Mouse (Mus musculus): ENCODE results near the gene Chchd1. TPM values are rescaled to one million over a fixed set of nuclear protein-coding genes. Genes with fewer than 3 reads are reported as not detected.

The Chchd1 gene
- 172 and 195 TPM in 2 replicates for polyA plus RNA-seq (2014; fragmentation: Nextera tagmentation; extraction: Ambion mirVana)

DNA sequence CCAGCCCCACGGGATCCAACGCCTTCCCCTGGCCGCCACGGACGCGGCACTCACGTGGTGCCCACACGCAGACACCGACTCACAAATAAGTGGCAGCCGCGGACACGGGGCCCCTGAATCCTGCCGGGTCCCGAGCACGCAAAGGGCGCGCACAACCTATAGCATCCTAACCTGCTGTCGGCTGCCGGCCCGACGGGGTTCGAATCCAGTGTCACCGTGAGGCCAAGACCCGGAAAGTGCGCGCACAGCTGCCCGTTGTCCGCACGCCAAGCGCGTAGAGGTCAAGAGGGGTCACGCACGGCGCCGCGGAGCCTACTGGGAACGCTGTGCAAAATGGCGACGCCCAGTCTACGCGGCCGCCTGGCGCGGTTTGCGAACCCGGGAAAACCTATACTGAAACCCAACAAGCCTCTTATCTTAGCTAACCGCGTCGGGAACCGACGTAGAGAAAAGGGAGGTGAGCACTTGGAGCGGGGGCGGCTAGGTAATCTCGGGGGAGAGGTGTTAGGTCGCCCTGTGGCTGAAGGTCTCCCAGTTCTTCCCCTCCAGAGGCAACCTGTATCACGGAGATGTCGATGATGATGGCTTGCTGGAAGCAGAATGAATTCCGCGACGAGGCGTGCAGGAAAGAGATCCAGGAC, at the start of gene Chchd1:
Chchd1 (plus strand) TSS at position 266 of the 641 bp plus-strand sequence.
- WGBS = under 1% methylated on average over 61 of the region's 61 CpGs

DNA sequence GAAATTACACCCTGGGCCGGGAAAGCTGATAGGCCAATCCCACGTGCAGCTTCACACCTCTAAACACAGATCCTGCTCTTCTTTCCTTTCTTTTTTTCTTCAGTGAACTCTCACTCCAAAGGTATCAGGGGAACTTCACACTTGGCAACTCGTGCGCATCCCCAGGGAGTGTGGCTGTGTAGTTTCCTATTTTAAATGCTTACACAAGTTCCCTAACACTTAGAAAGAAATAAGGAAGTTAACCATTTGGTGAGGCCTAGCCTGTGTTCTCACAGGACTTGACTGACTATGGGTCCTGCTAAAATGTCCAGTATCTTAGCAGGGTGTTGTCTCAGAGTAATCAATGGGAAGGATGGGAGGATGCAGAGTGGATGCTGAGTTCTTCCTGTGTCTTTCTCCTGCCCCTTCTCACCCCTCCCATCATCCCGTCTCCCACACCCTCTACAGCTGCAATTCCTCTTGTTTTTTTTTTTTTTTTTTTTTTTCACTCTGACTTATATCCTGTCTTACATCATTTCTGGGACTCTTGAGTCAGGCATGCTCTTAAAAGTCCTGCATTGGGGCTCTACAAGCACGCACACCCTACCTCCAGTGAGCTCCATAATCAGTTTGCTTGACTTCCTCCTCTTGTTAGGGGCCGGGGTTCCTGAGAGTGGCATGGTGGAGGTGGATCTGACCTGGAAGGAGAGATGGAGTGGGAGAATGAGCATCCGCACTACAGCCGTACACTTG, 48.0 kb upstream of the Chchd1 start:
- H3K36me3 ChIP-seq (ENCODE audit: control insufficient read depth, insufficient read depth, low read length) = no peaks in the 10 kb centered on the region
- H3K4me2 ChIP-seq (ENCODE audit: low read depth, low read length) = no peak overlapping the region
- H3K27me3 ChIP-seq (ENCODE audit: control insufficient read depth, insufficient read depth, low read length) = no peaks in the 10 kb centered on the region
- no peak overlapping the region for H3K27ac ChIP-seq (ENCODE audit: low read depth, low read length)
- no peak for ATAC-seq (ENCODE audit: low read depth)
- H3K4me3 ChIP-seq (ENCODE audit: low read depth, low read length) = no peak overlapping the region
- 84% methylated on average over 9 of the region's 9 CpGs for WGBS
- H3K4me1 ChIP-seq (ENCODE audit: control insufficient read depth, insufficient read depth, low read length) = no peaks in the 10 kb centered on the region
- H3K9ac ChIP-seq (replicated peaks; ENCODE audit: low read depth, low read length) = no peak overlapping the region
- H3K9me3 ChIP-seq (ENCODE audit: control insufficient read depth, low read length) = no peaks in the 10 kb centered on the region

More for the DNA sequence above, at the start of gene Chchd1:
- H3K9ac ChIP-seq (replicated peaks; ENCODE audit: low read depth, low read length) = peak within 1 kb of the TSS; percentile 82
- peak within 1 kb of the TSS; percentile 65 for H3K4me2 ChIP-seq (ENCODE audit: low read depth, low read length)
- peak; percentile 69 for ATAC-seq (ENCODE audit: low read depth)
- H3K36me3 ChIP-seq (ENCODE audit: control insufficient read depth, insufficient read depth, low read length) = no peaks in the 10 kb centered on the region
- H3K27me3 ChIP-seq (ENCODE audit: control insufficient read depth, insufficient read depth, low read length) = peaks cover 3% of the 10 kb centered on the region; the same call in 1 of the 2 replicates
- peak within 1 kb of the TSS; percentile 79 for H3K4me3 ChIP-seq (ENCODE audit: low read depth, low read length)
- peaks cover 33% of the 10 kb centered on the region for H3K4me1 ChIP-seq (ENCODE audit: control insufficient read depth, insufficient read depth, low read length)
- no peaks in the 10 kb centered on the region for H3K9me3 ChIP-seq (ENCODE audit: control insufficient read depth, low read length)
- peak within 1 kb of the TSS; percentile 82 for H3K27ac ChIP-seq (ENCODE audit: low read depth, low read length)

DNA sequence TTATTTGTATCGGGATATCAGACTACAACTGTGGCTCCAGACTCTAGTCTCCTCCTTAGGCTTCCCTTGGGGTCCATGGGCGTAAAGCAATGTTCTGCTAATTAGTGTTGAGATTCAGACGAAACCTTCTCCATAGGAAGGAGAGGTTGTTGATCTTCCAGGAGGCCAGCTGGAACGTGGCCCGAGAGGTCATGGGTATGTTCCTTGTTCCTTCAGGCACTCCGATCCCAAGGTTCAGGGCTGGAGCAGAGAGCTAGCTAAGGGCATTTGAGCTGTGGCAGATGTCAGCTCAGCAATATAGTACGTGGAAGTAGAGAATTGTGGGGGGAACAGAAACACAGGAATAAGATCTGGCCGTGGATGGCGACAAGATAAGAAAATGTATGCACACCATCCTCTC, 47.1 kb upstream of the Chchd1 start:
- Histone ChIP-seq H3K4me1 (ENCODE audit: control insufficient read depth, insufficient read depth, low read length) (no peaks in the 10 kb centered on the region), H3K9ac (replicated peaks; ENCODE audit: low read depth, low read length) (no peak overlapping the region), H3K27ac (ENCODE audit: low read depth, low read length) (no peak overlapping the region), H3K27me3 (ENCODE audit: control insufficient read depth, insufficient read depth, low read length) (no peaks in the 10 kb centered on the region), H3K4me3 (ENCODE audit: low read depth, low read length) (no peak overlapping the region), H3K36me3 (ENCODE audit: control insufficient read depth, insufficient read depth, low read length) (no peaks in the 10 kb centered on the region), H3K9me3 (ENCODE audit: control insufficient read depth, low read length) (no peaks in the 10 kb centered on the region), H3K4me2 (ENCODE audit: low read depth, low read length) (no peak overlapping the region)
- WGBS = 82% methylated on average over 9 of the region's 9 CpGs
- ATAC-seq (ENCODE audit: low read depth) = no peak

DNA sequence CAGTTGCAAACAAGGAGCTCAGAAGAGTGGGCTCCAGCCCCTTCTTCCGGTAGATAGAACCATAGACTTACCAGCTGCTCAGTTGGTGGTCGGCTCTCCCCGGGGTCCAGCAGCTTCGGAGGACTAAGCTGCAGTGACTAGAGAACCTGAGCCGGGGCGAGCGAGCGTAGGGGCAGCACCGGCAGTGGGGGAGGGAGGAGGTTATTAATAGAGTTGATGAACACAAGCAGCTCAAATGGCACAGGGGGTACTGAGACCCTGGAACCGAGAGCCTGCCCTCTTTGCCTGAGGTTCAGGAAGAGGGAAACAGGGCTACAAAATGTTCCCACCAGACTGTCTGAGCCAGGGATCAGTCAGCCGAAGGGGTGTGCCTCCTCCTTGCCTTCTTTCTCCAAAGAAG, 46.4 kb upstream of the Chchd1 start, which contains the start of gene Myoz1:
Myoz1 (minus strand) TSS at position 180 of the 400 bp plus-strand sequence.
- Histone ChIP-seq H3K4me3 (ENCODE audit: low read depth, low read length) (no peak within 1 kb of the TSS), H3K9me3 (ENCODE audit: control insufficient read depth, low read length) (no peaks in the 10 kb centered on the region), H3K4me2 (ENCODE audit: low read depth, low read length) (no peak within 1 kb of the TSS), H3K4me1 (ENCODE audit: control insufficient read depth, insufficient read depth, low read length) (no peaks in the 10 kb centered on the region), H3K36me3 (ENCODE audit: control insufficient read depth, insufficient read depth, low read length) (no peaks in the 10 kb centered on the region), H3K27me3 (ENCODE audit: control insufficient read depth, insufficient read depth, low read length) (no peaks in the 10 kb centered on the region), H3K27ac (ENCODE audit: low read depth, low read length) (no peak within 1 kb of the TSS), H3K9ac (replicated peaks; ENCODE audit: low read depth, low read length) (no peak within 1 kb of the TSS)
- ATAC-seq (ENCODE audit: low read depth) = no peak
- WGBS = 52% methylated on average over 11 of the region's 11 CpGs

DNA sequence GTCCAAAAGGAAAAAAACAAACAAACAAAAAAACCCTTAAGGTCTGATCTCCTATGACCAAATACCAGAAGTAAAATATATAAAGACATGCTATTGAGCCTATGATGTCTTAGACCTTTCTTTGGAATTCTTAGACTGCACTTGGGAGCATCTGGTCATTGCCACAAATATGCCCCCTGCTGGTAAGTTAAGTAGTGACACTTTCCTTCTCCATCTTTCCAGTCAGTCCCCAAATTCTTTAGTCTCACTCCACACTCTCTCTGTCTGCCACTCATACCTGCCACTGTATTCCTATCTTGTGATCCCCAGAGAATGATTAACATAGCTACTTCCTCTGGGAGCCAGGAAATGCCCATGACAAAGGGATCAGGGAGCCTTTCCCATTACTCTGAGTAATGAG, 44.5 kb upstream of the Chchd1 start:
- Histone ChIP-seq H3K27ac (ENCODE audit: low read depth, low read length) (no peak overlapping the region), H3K4me2 (ENCODE audit: low read depth, low read length) (no peak overlapping the region), H3K9ac (replicated peaks; ENCODE audit: low read depth, low read length) (no peak overlapping the region), H3K36me3 (ENCODE audit: control insufficient read depth, insufficient read depth, low read length) (no peaks in the 10 kb centered on the region), H3K4me3 (ENCODE audit: low read depth, low read length) (no peak overlapping the region), H3K27me3 (ENCODE audit: control insufficient read depth, insufficient read depth, low read length) (no peaks in the 10 kb centered on the region), H3K9me3 (ENCODE audit: control insufficient read depth, low read length) (no peaks in the 10 kb centered on the region), H3K4me1 (ENCODE audit: control insufficient read depth, insufficient read depth, low read length) (peaks cover 8% of the 10 kb centered on the region; the same call in 1 of the 2 replicates)
- no peak for ATAC-seq (ENCODE audit: low read depth)

DNA sequence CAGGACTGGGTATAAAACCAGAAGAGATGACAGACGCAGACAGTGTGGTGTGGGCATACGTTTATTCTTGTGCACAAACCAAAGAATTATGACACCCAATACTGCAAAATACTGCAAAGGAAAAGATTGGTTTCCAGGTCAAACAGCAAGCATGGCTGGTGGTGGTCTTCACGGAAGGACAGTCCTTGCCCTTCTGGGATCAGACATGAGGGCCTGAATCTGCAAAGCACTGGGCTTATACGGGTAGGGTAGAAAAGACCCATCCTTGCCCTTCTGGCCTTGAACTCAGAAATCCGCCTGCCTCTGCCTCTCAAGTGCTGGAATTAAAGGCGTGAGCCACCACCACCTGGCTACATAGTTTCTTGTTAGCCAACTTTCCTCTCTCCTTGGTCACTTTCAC, 43.9 kb upstream of the Chchd1 start:
- Histone ChIP-seq H3K9ac (replicated peaks; ENCODE audit: low read depth, low read length) (no peak overlapping the region), H3K4me2 (ENCODE audit: low read depth, low read length) (no peak overlapping the region), H3K27ac (ENCODE audit: low read depth, low read length) (no peak overlapping the region), H3K4me1 (ENCODE audit: control insufficient read depth, insufficient read depth, low read length) (peaks cover 8% of the 10 kb centered on the region; the same call in 1 of the 2 replicates), H3K36me3 (ENCODE audit: control insufficient read depth, insufficient read depth, low read length) (no peaks in the 10 kb centered on the region), H3K27me3 (ENCODE audit: control insufficient read depth, insufficient read depth, low read length) (no peaks in the 10 kb centered on the region), H3K4me3 (ENCODE audit: low read depth, low read length) (no peak overlapping the region), H3K9me3 (ENCODE audit: control insufficient read depth, low read length) (no peaks in the 10 kb centered on the region)
- WGBS = 92% methylated on average over 6 of the region's 6 CpGs
- no peak for ATAC-seq (ENCODE audit: low read depth)

DNA sequence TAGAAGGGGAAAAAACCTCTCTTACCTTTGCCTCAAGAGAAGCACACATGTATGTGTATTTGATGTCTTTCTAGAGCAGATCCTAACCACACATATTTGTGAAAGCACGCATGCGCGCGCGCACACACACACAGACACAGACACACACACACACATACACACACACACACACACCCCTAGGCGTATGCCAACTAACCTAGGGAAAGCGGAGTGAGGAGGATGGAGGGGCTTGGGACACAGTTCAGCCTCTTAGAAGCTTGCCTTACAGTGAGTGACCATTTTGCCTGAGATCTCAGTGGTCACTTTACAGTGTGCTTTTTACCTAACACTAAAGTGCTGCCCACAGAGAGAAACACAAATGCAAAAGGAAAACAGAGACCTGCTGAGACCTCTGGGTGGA, 43.1 kb upstream of the Chchd1 start:
- Histone ChIP-seq H3K4me1 (ENCODE audit: control insufficient read depth, insufficient read depth, low read length) (peaks cover 8% of the 10 kb centered on the region; the same call in 1 of the 2 replicates), H3K36me3 (ENCODE audit: control insufficient read depth, insufficient read depth, low read length) (no peaks in the 10 kb centered on the region), H3K27ac (ENCODE audit: low read depth, low read length) (no peak overlapping the region), H3K27me3 (ENCODE audit: control insufficient read depth, insufficient read depth, low read length) (no peaks in the 10 kb centered on the region), H3K4me3 (ENCODE audit: low read depth, low read length) (no peak overlapping the region), H3K9me3 (ENCODE audit: control insufficient read depth, low read length) (no peaks in the 10 kb centered on the region), H3K9ac (replicated peaks; ENCODE audit: low read depth, low read length) (no peak overlapping the region), H3K4me2 (ENCODE audit: low read depth, low read length) (no peak overlapping the region)
- no peak for ATAC-seq (ENCODE audit: low read depth)
- WGBS = 95% methylated on average over 7 of the region's 7 CpGs

DNA sequence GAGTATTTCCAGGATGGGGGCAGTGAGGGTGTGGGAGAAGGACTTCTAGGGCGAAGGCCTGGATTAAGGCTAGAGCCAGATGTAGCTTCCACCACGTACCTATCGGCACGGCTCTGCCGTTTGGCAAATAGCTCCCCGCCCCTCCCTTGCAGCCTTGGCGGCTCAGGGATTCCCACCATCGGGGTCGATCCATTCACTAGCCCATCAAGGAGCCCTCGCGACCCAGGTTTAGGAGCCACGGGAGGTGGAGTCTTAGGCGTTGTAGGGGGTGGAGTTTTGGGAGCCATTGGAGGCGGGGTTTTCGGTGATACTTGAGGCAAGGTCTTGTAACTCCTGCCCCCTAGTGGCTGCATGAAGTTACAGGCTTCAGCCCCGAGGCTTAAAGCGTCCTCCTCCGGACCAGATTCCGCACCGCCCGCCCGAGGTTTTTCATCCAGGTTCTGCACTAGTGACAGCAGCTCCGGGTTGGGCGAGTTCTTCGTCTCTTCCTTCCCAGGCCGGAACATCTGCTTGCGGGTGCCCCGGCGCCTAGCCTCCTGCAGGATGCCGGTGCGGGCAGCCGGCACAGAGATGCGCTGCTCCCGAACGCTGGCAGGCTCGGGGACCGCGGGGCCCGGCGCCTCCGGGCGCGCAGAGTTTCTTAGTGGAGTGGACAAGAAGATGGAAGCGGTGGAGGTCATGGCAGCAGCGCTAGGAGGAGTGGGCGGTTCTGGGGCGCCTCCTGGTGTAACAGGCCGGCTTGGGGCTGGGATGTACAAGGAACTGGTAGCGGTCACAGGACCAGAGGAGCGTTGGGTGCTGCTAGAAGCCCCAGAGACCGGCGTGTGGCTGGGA, 41.8 kb upstream of the Chchd1 start:
- H3K27me3 ChIP-seq (ENCODE audit: control insufficient read depth, insufficient read depth, low read length) = 0 out of 2 replicates have a peak, but pooled peaks cover 2% of the 10 kb centered on the region
- WGBS = 1% methylated on average over 52 of the region's 52 CpGs
- H3K36me3 ChIP-seq (ENCODE audit: control insufficient read depth, insufficient read depth, low read length) = no peaks in the 10 kb centered on the region
- peak overlapping the region; percentile 56 for H3K4me3 ChIP-seq (ENCODE audit: low read depth, low read length)
- H3K9me3 ChIP-seq (ENCODE audit: control insufficient read depth, low read length) = no peaks in the 10 kb centered on the region
- peak; percentile 84 for ATAC-seq (ENCODE audit: low read depth)
- H3K9ac ChIP-seq (replicated peaks; ENCODE audit: low read depth, low read length) = peak overlapping the region; percentile 74
- H3K4me1 ChIP-seq (ENCODE audit: control insufficient read depth, insufficient read depth, low read length) = peaks cover 8% of the 10 kb centered on the region; the same call in 1 of the 2 replicates
- H3K27ac ChIP-seq (ENCODE audit: low read depth, low read length) = peak overlapping the region; percentile 78
- peak overlapping the region; percentile 80 for H3K4me2 ChIP-seq (ENCODE audit: low read depth, low read length)

Measured in neural tube, embryonic 14.5 days (tissue).